ENCODE assay signal across 25 mouse cellular contexts in the genomic region with DNA sequence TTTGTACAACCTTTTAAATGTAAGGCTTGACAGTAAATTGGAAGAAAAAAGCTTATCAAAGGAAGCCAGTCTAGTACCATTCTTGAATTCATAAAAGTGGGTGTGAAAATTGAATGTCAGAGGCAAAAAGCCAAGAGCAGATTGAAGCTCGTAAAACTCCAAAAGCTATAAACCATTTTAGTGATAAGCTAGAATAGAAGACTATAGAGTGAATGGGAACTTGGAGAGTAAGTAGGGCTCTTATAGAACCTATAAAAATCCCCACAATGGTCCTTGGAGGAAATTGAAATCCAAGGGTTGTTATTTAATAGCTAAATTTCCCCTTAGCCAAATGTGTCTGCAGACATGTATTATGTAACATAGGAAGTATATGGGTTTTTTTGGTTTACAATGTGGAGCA. TPM values are rescaled to one million over a fixed set of nuclear protein-coding genes. Genes with fewer than 3 reads are reported as not detected.
"Had no signal": no experiment of that assay in that cellular context is flagged by ENCODE, and none has a peak within 500 bp of the region (broad histone marks: within the 10 kb centered on the region; RNA-seq: fewer than 3 reads in every experiment).

No protein-coding gene starts in this region.

- H3K4me3 ChIP-seq: limb, embryonic 15.5 days; megakaryocyte, embryonic 14.5 days; midbrain, embryonic 10.5 days; midbrain, embryonic 13.5 days; myocyte; neural tube, embryonic 13.5 days had no signal

- H3K27me3 ChIP-seq: limb, embryonic 15.5 days; megakaryocyte, embryonic 14.5 days; midbrain, embryonic 13.5 days; neural tube, embryonic 13.5 days had no signal

- H3K27ac ChIP-seq: kidney, postnatal 0 days; limb, embryonic 15.5 days; liver, embryonic 14.5 days; midbrain, embryonic 10.5 days; midbrain, embryonic 13.5 days; neural tube, embryonic 13.5 days had no signal

- H3K9ac ChIP-seq: limb, embryonic 15.5 days; liver, embryonic 14.5 days; liver, postnatal 0 days; lung, embryonic 14.5 days; midbrain, embryonic 13.5 days; neural tube, embryonic 13.5 days had no signal

- H3K4me1 ChIP-seq: megakaryocyte, embryonic 14.5 days; midbrain, embryonic 10.5 days had no signal

- H3K36me3 ChIP-seq: limb, embryonic 15.5 days; midbrain, embryonic 10.5 days; midbrain, embryonic 13.5 days; neural tube, embryonic 13.5 days had no signal

- ATAC-seq: intestine, postnatal 0 days; liver, postnatal 0 days; lung, postnatal 0 days; midbrain, embryonic 13.5 days; midbrain, embryonic 16.5 days had no signal

- DNase-seq: kidney, adult 2 months; kidney, postnatal 25 days; left cerebral cortex, postnatal 4 days; liver, postnatal 0 days; lung, embryonic 14.5 days; retina, postnatal 1 day; right cerebral cortex, postnatal 25 days; thymus, adult 18-20 months; thymus, postnatal 36 days had no signal

- H3K4me2 ChIP-seq: limb, embryonic 15.5 days; liver, embryonic 11.5 days; lung, embryonic 14.5 days; midbrain, embryonic 13.5 days; neural tube, embryonic 13.5 days had no signal

- H3K9me3 ChIP-seq: limb, embryonic 15.5 days; megakaryocyte, embryonic 14.5 days; midbrain, embryonic 10.5 days; midbrain, embryonic 13.5 days; neural tube, embryonic 13.5 days had no signal

RNA-seq across cellular contexts. Expression of gene Snap25, which starts 46.3 kb away (rescaled TPM):
- total RNA-seq: monocyte, adult 5-6 weeks; neutrophil, adult 5-6 weeks had no signal
- polyA plus RNA-seq: liver, postnatal 0 days; myocyte; spleen, adult 2 months; testis, adult 2 months had no signal
